Mouse (Mus musculus) lung, adult 2 months (tissue): ENCODE results near the gene Ccdc115.

Experiments used
- CTCF ChIP-seq: fragments of 200-500 bp; IDR thresholded peaks from 2 replicates; pipeline ENCODE4 v1.5.1; 2011; ENCODE audit warnings: mild to moderate bottlenecking, low read length, control low read depth; ENCODE audit not compliant: insufficient read depth
- POLR2A ChIP-seq: fragments of 200-500 bp; IDR thresholded peaks from 2 replicates; pipeline ENCODE4 v1.6.1; 2011; ENCODE audit warnings: low read depth, mild to moderate bottlenecking, control low read depth, low read length, borderline replicate concordance; ENCODE audit errors: extremely low read depth

- TF ChIP-seq CTCF (no peak), POLR2A (no peak)
These were observed 40.1 kb downstream of the Ccdc115 start for GRCm38 (mm10) chr1:34399182-34399953.
